Mouse (Mus musculus): Measurements from ENCODE around the gene Rasal1. TPM values are rescaled to one million over a fixed set of nuclear protein-coding genes. Genes with fewer than 3 reads are reported as not detected.
A peak's percentile ranks its signal among the peaks of the same experiment; 100 is the strongest.

Rasal1 gene
- polyA plus RNA-seq, 1 experiment = not detected

DNA sequence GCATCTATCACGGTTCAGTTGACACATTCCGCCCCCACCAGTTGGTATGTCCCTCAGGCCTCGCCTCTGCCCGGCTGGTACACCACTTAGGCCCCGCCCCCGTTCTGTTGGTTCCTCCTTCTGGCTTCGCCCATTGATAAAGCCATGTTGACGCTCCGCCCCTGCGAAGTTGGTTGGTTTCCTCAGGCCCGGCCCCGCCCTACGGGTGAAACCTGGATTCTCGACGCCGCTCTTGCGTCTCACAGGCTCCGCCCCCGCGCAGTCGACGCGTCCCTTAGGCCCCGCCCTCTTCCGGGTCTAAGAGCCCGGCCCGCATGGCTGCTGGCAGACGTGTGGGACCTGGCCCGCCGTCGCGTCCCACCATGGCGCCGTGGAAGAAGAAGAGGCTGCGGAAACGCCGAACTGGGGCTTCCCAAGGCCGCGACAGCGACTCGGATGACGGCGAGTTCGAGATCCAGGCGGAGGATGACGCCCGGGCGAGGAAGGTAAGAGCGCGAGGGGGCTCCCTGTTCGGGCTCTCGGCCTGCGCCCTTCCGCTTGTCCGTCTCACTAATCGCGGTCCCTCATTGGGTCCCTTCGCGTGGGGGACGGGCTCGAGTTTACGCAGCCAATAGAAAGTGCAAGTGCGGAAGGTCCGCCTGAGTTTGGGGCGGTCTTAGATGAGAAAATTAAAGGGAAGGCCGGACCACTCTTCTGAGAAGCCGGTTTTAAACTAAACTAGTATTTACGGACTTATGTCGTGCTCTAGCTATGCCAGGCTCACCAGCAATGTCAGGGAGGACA is 35.6 kb upstream of the Rasal1 start:
- peak overlapping the region; percentile 85 for H3K4me3 ChIP-seq (ENCODE audit: insufficient read depth, low read depth, low read length)
- peak overlapping the region; percentile 98 for H3K27ac ChIP-seq (replicated peaks; ENCODE audit: low read depth, low read length)
- H3K4me1 ChIP-seq (ENCODE audit: control insufficient read depth, insufficient read depth, insufficient read length, low read length) = peaks cover 8% of the 10 kb centered on the region; the same call in 1 of the 2 replicates

DNA sequence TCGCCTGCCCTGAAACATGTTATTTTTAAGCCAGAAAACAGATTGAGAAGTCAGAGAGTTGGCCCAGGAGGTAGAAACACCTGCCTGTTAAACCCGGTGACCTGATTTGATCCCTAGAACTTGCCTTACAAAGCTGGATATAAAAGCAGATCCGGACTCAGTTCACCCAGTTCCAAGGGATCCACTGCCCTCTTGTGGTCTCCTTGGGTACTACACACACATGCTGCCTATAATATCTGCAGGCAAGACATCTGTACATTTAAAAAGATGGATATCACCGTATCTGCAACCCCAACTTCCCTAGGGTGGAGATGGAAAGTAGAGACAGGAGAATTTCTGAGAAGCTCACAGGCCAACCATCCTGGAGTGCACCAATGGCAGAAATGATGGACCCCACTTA is 32.7 kb upstream of the Rasal1 start:
- Histone ChIP-seq H3K27ac (replicated peaks; ENCODE audit: low read depth, low read length) (no peak overlapping the region), H3K4me1 (ENCODE audit: control insufficient read depth, insufficient read depth, insufficient read length, low read length) (peaks cover 8% of the 10 kb centered on the region; the same call in 1 of the 2 replicates), H3K4me3 (ENCODE audit: insufficient read depth, low read depth, low read length) (no peak overlapping the region)

DNA sequence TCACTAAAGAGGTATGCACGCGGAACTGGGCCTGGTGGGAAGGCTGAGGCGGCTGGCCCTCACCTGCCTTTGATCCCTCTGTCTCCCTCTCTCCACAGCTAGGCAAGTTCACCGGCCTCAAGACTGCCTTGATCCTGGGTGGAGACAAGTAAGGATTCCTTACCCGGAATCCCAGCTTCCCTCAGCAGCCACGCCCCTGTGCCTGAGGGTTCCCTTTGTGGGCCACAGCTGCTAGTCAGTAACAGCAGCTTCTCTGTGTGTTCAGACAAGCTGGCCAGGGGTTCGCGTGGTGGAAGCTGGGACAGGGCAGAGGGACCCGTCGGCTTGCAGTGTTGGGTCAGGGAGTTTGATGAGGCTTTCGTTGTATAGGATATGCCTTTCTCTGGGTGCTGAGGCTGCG is 29.8 kb upstream of the Rasal1 start:
- H3K4me3 ChIP-seq (ENCODE audit: insufficient read depth, low read depth, low read length) = no peak overlapping the region
- peaks cover 3% of the 10 kb centered on the region; the same call in 1 of the 2 replicates for H3K4me1 ChIP-seq (ENCODE audit: control insufficient read depth, insufficient read depth, insufficient read length, low read length)
- H3K27ac ChIP-seq (replicated peaks; ENCODE audit: low read depth, low read length) = no peak overlapping the region

DNA sequence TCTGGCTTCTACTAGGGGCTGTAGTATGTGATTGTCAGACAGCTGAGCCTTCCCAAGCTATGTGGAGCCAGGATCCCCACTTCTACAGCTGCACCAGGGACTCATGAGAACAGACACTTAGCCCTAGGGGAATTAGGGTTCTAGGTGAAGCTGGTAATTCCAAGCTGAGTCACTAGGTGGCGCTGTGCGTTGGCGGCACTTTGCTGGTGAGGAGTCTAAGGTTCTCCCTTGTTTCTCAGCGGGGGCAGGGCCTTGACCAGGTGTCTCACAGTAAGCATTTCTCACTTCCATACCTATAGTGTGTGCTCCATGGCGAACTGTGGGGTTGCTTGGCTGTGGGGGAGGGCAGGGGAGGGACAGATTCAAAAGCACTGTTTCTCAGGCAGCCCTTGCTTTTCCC is 29.4 kb upstream of the Rasal1 start:
- Histone ChIP-seq H3K27ac (replicated peaks; ENCODE audit: low read depth, low read length) (no peak overlapping the region), H3K4me3 (ENCODE audit: insufficient read depth, low read depth, low read length) (no peak overlapping the region), H3K4me1 (ENCODE audit: control insufficient read depth, insufficient read depth, insufficient read length, low read length) (no peaks in the 10 kb centered on the region)

DNA sequence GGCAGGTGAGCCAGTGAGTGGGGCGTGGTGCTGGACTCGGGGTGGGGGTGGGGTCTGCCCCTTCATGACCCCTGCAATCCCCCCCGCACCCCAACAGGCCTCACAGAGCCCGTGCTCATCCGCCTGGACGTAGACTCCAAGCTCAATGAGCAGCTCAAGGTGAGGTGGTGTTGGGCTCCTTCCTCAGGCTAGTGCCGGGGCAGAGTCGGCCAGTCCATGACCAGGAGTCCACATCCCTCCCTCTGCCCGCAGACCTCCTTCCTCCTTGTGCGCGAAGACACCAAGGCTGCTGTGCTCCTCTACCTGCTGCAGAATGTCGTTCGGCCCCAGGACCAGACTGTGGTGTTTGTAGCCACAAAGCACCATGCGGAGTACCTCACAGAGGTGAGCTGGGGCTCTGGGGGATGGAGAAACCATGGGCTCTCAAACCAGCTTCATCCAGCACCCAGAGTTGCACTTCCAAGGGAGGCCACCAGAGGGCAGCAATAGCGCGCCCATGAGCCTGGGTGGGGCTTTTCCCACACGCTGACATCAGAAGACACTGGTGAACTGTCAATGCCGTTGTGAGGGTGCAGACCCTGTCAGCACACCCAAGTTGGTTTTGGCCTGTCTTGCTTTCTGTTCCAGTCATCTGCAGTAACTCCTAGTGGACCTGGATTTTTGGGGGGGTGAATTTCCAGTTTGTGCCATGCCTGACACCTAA is 28.1 kb upstream of the Rasal1 start:
- Histone ChIP-seq H3K4me1 (ENCODE audit: control insufficient read depth, insufficient read depth, insufficient read length, low read length) (no peaks in the 10 kb centered on the region), H3K27ac (replicated peaks; ENCODE audit: low read depth, low read length) (no peak overlapping the region), H3K4me3 (ENCODE audit: insufficient read depth, low read depth, low read length) (no peak overlapping the region)

DNA sequence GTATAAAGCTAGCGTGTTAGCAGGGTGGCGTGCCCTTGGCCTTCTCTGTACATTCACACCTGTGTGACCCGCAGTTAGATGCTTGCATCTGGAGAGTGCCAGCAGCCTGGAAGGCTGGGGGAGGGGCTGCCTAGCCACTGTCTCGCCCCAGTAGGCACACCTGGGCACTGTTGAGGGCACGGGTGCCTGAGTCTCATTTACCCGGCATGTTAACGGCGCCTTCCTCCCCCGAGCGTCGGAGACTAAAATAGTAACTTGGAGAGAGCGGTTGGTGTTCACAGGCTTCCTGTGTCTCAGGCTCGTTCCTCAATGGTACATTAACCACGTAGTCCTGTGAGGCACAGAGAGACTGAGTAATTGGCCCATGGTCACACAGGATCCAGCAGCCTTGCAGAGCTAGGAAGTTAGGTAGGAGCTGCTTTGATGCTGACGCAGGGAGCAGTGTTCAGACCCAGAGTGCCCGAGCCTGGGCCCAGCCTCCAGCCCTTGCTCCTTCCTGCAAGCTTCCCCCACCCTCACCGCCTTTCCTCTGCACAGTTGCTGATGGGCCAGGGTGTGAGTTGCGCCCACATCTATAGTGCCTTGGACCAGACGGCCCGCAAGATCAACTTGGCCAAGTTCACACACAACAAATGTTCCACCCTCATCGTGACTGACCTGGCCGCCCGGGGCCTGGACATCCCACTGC is 27.4 kb upstream of the Rasal1 start:
- Histone ChIP-seq H3K27ac (replicated peaks; ENCODE audit: low read depth, low read length) (no peak overlapping the region), H3K4me1 (ENCODE audit: control insufficient read depth, insufficient read depth, insufficient read length, low read length) (no peaks in the 10 kb centered on the region), H3K4me3 (ENCODE audit: insufficient read depth, low read depth, low read length) (no peak overlapping the region)

DNA sequence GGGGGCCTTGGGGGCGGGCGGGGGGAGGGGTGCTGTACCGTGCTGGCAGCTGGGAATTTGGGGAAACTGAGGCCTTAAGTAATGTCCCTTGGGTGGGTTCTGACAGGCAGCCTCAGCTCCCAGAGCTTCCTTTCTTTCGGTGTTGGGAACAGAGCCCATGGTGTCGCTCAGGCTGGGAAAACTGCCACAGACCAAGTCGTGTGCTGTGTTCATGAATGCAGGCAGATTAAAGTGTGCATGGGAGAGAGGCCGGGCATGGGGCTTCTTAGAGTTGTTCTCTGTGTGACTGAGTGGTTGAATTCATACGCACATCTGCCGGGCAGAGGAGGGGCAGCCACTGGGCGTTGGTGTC is 26.8 kb upstream of the Rasal1 start:
- Histone ChIP-seq H3K4me3 (ENCODE audit: insufficient read depth, low read depth, low read length) (no peak overlapping the region), H3K4me1 (ENCODE audit: control insufficient read depth, insufficient read depth, insufficient read length, low read length) (no peaks in the 10 kb centered on the region), H3K27ac (replicated peaks; ENCODE audit: low read depth, low read length) (no peak overlapping the region)

DNA sequence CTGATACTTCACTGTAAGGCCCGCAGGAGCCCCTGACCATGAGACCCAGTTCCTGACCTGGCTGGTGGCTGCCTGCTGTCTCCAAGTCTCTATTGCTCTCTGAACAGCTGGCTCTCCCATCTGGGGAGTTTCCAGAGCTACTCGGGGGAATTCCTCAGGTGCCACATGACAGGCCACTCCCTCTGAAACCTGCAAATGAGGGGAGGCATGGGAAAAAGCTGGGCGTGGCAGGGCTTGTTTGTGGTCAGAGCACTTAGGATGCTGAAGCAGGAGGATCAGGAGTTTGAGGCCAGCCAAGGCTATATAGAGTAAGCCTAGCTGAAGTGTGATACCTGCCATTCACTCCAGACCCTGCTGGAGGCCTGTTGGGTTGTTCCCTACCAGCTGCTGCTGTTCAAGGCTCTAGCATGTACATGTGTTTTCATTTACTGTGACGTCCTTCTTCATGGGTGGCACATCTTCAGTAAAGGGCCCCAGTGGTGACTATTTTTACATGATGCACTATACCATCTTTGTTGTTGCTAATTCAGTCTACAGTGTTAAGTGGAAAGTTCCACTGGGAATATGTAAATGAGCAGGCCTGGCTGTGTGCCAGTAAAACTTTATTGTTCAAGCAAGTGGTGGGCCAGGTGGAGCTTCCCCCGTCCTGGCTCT is 26.3 kb upstream of the Rasal1 start:
- Histone ChIP-seq H3K4me3 (ENCODE audit: insufficient read depth, low read depth, low read length) (no peak overlapping the region), H3K4me1 (ENCODE audit: control insufficient read depth, insufficient read depth, insufficient read length, low read length) (no peaks in the 10 kb centered on the region), H3K27ac (replicated peaks; ENCODE audit: low read depth, low read length) (no peak overlapping the region)

DNA sequence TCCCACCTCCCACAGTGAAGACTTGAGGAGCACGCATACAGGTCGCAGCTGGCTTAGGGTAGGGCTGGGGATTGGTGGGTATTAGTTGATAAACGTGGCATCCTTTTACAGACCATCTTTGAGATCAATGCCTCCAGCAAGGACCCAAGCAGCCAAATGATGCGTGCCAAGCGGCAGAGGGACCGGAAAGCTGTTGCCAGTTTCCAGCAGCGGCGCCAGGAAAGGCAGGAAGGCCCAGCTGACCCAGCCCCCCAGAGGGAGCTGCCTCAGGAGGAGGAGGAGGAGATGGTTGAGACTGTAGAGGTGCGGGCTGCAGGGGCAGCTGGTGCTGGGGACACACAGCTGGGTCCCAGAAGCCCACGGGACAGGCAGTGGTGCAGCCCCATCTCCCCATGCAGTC is 24.2 kb upstream of the Rasal1 start:
- no peak overlapping the region for H3K4me3 ChIP-seq (ENCODE audit: insufficient read depth, low read depth, low read length)
- H3K4me1 ChIP-seq (ENCODE audit: control insufficient read depth, insufficient read depth, insufficient read length, low read length) = no peaks in the 10 kb centered on the region
- no peak overlapping the region for H3K27ac ChIP-seq (replicated peaks; ENCODE audit: low read depth, low read length)

DNA sequence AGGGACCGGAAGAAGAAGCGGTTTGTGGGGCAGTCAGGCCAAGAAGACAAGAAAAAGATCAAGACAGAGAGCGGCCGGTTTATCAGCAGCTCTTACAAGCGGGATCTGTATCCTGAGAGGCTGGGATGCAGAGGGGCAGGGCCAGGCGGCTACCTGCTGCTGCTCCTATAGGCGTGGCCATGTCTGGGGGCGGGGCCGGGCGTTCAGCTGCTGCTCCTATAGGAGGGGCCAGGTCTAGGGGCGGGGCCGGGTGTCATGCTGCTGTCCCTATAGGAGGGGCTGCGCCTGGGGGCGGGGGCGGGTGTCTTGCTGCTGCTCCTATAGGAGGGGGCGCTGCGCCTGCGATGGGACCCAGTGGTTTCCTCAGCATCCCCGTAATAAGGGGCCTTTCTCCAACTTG is 22.2 kb upstream of the Rasal1 start:
- Histone ChIP-seq H3K27ac (replicated peaks; ENCODE audit: low read depth, low read length) (no peak overlapping the region), H3K4me1 (ENCODE audit: control insufficient read depth, insufficient read depth, insufficient read length, low read length) (no peaks in the 10 kb centered on the region), H3K4me3 (ENCODE audit: insufficient read depth, low read depth, low read length) (no peak overlapping the region)

DNA sequence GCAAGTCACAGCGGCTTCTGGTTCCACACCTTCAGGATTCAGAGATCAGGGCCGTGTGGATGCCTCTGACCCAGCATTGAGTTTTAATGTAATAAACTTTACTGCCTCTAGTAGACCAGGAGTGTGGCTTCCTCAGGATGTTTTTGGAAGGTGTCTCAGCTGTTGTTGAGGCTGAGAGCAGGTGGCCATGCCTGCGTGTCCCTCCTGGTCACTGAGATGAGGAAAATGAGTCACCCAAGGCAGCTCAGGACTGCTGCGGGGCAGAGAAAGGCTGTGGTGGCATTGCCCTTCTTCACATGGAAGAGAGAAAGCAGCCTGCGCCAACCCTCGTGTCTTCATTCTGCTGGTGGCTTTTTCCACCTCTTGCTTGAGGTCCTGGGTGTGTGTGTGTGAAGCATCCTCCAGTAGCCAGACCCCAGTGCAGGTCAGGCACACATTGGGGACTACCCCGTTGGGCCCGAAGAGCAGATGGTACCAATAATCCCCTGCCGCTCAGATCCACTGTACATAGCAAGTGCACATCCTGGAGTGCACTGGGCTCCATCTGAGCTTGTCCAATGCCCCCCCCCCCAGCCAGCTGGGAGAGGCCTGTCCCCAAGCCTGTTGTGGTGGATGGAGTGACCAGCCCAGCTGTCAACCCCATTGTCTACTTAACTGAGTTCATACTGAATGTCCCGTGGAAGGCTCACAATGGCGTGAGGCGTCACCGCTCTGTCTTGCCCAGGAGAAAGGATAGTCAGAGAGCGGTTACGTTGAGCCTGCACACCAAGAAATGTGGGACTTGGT is 20.9 kb upstream of the Rasal1 start:
- no peaks in the 10 kb centered on the region for H3K4me1 ChIP-seq (ENCODE audit: control insufficient read depth, insufficient read depth, insufficient read length, low read length)
- no peak overlapping the region for H3K4me3 ChIP-seq (ENCODE audit: insufficient read depth, low read depth, low read length)
- H3K27ac ChIP-seq (replicated peaks; ENCODE audit: low read depth, low read length) = no peak overlapping the region

DNA sequence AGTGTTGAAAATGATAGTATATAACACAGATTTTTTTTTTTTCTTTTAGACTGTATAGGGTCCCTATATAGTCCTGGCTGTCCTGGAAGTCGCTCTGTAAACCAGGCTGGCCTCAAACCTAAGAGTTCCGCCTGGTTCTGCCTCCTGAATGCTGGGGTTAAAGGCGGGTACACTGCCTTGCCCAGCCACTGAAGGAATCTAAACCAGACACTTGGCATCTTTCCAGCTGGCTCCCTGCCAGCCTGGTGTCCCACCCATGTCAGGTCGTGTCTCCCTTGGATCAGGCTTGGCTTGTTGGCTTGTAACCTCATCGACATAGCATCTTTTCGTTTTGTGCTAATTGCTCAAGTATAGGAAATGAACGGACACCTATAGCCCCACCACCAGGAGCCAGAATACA is 20.0 kb upstream of the Rasal1 start:
- Histone ChIP-seq H3K27ac (replicated peaks; ENCODE audit: low read depth, low read length) (no peak overlapping the region), H3K4me1 (ENCODE audit: control insufficient read depth, insufficient read depth, insufficient read length, low read length) (no peaks in the 10 kb centered on the region), H3K4me3 (ENCODE audit: insufficient read depth, low read depth, low read length) (no peak overlapping the region)

DNA sequence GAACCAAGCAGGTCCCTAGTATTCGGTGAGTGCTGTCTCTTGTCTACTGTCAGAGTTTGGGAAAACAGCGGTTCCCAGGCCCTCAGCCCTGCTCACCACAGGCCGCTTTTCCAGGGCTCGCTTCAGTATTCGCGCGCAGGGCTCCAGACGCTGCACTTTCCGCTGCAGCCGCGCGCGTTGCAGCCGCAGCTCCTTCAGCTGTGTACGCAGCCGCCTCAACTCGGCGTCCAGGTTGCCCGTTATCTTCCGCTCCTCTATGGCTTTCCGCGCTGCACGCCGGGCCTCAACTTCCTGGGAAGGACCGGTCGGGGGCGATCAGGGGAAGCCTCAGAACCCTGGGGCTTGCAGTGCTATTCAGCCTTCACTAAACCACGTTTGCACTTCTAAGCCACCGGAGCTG is 17.5 kb upstream of the Rasal1 start:
- H3K27ac ChIP-seq (replicated peaks; ENCODE audit: low read depth, low read length) = no peak overlapping the region
- no peak overlapping the region for H3K4me3 ChIP-seq (ENCODE audit: insufficient read depth, low read depth, low read length)
- H3K4me1 ChIP-seq (ENCODE audit: control insufficient read depth, insufficient read depth, insufficient read length, low read length) = no peaks in the 10 kb centered on the region

DNA sequence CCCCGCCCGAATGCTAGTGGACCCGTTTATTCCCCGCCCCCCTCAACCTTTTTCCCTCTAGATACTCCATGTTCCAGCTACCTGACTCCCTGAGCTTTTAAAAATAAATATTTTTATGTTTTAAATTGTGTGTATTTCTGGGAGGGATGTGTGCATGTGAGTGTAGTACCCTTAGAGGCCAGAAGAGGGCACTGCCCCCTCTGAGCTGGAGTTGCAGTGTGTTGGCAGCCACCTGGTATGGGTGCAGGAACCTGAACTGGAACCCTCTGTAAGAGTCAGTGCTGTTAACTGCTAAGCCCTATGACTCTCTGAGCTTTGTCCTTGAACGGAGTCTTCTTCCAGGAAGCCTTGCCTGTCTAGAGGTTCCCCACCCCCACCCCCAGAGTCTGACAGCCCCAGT is 16.7 kb upstream of the Rasal1 start:
- no peak overlapping the region for H3K4me3 ChIP-seq (ENCODE audit: insufficient read depth, low read depth, low read length)
- H3K27ac ChIP-seq (replicated peaks; ENCODE audit: low read depth, low read length) = no peak overlapping the region
- H3K4me1 ChIP-seq (ENCODE audit: control insufficient read depth, insufficient read depth, insufficient read length, low read length) = no peaks in the 10 kb centered on the region

DNA sequence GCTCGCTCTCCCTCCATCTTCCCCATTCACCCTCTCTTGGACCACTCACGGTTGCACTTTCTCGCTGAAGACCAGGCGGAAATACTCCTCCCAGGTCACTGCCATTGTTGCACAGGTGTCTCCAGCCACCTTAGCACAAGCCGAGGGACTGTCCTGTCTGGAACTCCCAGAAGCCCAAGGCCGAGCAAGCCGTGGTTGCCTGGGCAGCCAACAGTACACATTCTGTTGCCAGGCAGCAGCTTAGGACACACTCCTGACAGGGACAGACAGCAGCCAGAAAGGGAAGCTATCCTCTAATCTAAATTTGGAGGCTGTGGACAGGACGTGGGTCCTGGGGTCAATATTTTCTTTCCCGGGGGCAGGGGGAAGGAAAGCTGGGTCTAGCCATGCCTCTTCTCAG is 14.5 kb upstream of the Rasal1 start, which contains the start of gene Cfap73:
TSS of gene Cfap73 (minus strand) at position 105 of the 400 bp plus-strand sequence.
- Histone ChIP-seq H3K4me3 (ENCODE audit: insufficient read depth, low read depth, low read length) (no peak within 1 kb of the TSS), H3K27ac (replicated peaks; ENCODE audit: low read depth, low read length) (no peak within 1 kb of the TSS), H3K4me1 (ENCODE audit: control insufficient read depth, insufficient read depth, insufficient read length, low read length) (no peaks in the 10 kb centered on the region)

Data from brown adipose tissue, adult 24 weeks (tissue).